Comparison of ENCODE assay signal across 21 mouse cellular contexts in the genomic region with DNA sequence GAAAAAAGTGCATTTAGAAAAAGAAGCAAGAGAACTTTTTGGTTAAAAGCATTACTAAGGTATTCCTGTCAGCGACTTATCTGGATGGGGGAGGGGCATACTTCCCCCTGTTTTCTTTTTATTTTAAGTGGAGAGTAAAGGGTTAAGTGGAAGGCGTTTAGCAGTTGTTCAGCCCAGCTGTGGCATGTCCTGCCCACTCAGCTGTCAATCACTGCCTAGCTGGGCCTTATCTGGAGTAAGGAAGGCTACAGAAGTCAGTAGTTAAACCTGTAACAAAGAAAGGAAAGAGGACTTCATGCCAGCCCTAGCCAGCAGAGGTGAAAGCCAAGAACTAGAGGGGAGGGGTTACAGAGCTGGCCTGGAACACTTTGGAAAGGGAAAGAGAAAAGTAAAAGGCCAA.
"Had no signal": no experiment of that assay in that cellular context is flagged by ENCODE, and none has a peak within 500 bp of the region (broad histone marks: within the 10 kb centered on the region; RNA-seq: fewer than 3 reads in every experiment).

No protein-coding gene starts in this region.

- H3K9me3 ChIP-seq: limb, embryonic 15.5 days; stomach, embryonic 15.5 days had no signal

- H3K4me1 ChIP-seq: limb, embryonic 12.5 days; limb, embryonic 15.5 days; midbrain, embryonic 12.5 days; midbrain, embryonic 15.5 days; neural tube, embryonic 12.5 days; neural tube, embryonic 15.5 days; stomach, embryonic 15.5 days had no signal

- H3K36me3 ChIP-seq: limb, embryonic 12.5 days; limb, embryonic 15.5 days; midbrain, embryonic 12.5 days; midbrain, embryonic 15.5 days; neural tube, embryonic 12.5 days; neural tube, embryonic 15.5 days; stomach, embryonic 15.5 days had no signal

- H3K4me3 ChIP-seq: left cerebral cortex, adult 2 months; limb, embryonic 12.5 days; limb, embryonic 15.5 days; midbrain, embryonic 12.5 days; midbrain, embryonic 15.5 days; neural tube, embryonic 12.5 days; neural tube, embryonic 15.5 days; stomach, embryonic 15.5 days had no signal

- H3K27ac ChIP-seq: left cerebral cortex, adult 2 months; limb, embryonic 12.5 days; limb, embryonic 15.5 days; liver, embryonic 14.5 days; macrophage; midbrain, embryonic 12.5 days; midbrain, embryonic 15.5 days; neural tube, embryonic 12.5 days; neural tube, embryonic 15.5 days; stomach, embryonic 15.5 days had no signal

- H3K4me2 ChIP-seq: limb, embryonic 12.5 days; limb, embryonic 15.5 days; liver, embryonic 11.5 days; lung, embryonic 14.5 days; midbrain, embryonic 12.5 days; midbrain, embryonic 15.5 days; neural tube, embryonic 12.5 days; neural tube, embryonic 15.5 days; stomach, embryonic 15.5 days had no signal

- DNase-seq: kidney, adult 2 months; kidney, postnatal 10 days; kidney, postnatal 36 days; layer of hippocampus, postnatal 36 days; liver, postnatal 0 days; lung, embryonic 14.5 days; right cerebral cortex, adult 18-20 months; right cerebral cortex, postnatal 14 days; right cerebral cortex, postnatal 4 days had no signal

- H3K27me3 ChIP-seq: limb, embryonic 12.5 days; limb, embryonic 15.5 days; midbrain, embryonic 12.5 days; midbrain, embryonic 15.5 days; neural tube, embryonic 12.5 days; neural tube, embryonic 15.5 days; stomach, embryonic 15.5 days had no signal

- H3K9ac ChIP-seq: limb, embryonic 12.5 days; limb, embryonic 15.5 days; liver, embryonic 14.5 days; liver, postnatal 0 days; lung, embryonic 14.5 days; midbrain, embryonic 12.5 days; midbrain, embryonic 15.5 days; neural tube, embryonic 12.5 days; neural tube, embryonic 15.5 days; stomach, embryonic 15.5 days had no signal

- ATAC-seq: liver, postnatal 0 days; lung, postnatal 0 days; midbrain, embryonic 15.5 days had no signal
